Mouse (Mus musculus): ENCODE data around the gene Ccdc127. TPM values are rescaled to one million over a fixed set of nuclear protein-coding genes. Genes with fewer than 3 reads are reported as not detected.

The Ccdc127 gene
- 0.97 and 1.2 TPM in 2 replicates for polyA plus RNA-seq (2012; rRNA removed)

DNA sequence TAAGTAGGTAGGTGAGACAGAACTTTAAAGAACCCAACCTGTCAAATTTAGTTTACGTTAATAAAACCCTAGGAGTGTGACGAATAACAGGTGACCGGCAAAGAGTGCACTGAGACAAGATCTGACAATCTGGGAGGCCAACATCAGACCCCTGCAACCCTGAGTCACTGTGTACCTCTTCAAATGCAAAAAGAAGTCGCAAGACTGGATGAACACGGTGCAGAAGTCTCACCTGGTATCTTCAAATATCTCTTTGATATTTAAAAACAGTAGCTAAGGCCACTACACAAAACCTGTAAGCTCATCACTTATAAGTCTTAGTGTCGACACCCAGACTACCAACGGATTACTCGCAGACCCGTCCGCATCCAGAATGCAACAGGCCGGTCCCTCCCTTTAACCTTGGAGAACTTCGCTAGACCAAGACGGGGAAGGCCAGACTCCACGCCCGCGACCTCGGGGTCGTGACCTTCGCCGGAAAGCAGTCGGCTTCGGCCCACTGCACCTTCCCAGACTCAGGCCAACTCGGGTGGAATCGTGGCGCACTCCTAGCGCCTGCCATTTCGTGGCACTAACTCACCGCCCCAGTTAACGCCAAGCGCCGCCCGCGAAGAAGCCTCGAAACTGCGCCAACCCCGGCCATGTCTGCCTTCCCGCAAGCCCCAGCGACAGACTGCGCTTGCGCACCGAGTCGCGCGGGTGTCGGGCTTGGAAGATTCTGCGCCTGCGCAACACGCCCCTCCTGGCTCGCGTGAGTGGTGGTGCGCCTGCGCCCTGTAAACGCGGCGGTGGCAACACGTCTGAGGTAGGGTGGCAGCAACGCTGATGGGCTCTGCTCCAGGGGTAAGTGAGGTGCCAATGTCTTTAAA lies at the start of gene Ccdc127, which contains the start of gene Sdha:
Ccdc127 (plus strand) TSS at position 744 of the 869 bp plus-strand sequence.
Sdha (minus strand) TSS at position 715 of the 869 bp plus-strand sequence.
- WGBS, result 2% methylated on average over 57 of the region's 57 CpGs
- peak; percentile 93 to 94 for DNase-seq (ENCODE audit: low read depth in 1 of 2, low spot score in 2 of 2)
- Histone ChIP-seq H3K36me3 (ENCODE audit: control insufficient read depth, insufficient read depth, low read length) (no peaks in the 10 kb centered on the region), H3K4me1 (ENCODE audit: control insufficient read depth, insufficient read depth, insufficient read length) (peaks cover 2% of the 10 kb centered on the region; the same call in 1 of the 2 replicates), H3K27me3 (ENCODE audit: control insufficient read depth, insufficient read depth, low read length) (no peaks in the 10 kb centered on the region), H3K27ac (ENCODE audit: insufficient read depth, low read length) (peak within 1 kb of the TSS; percentile 78), H3K4me3 (ENCODE audit: extremely low read depth, insufficient read depth, insufficient read length) (peak within 1 kb of the TSS; percentile 78)
- TF ChIP-seq POLR2A (IDR thresholded peaks at IDR 0.05; ENCODE audit: low read depth, low read length), result peak; percentile 78
- TF ChIP-seq CTCF (IDR thresholded peaks at IDR 0.05; ENCODE audit: extremely low read depth, insufficient read depth, insufficient read length, insufficient replicate concordance), result no peak

DNA sequence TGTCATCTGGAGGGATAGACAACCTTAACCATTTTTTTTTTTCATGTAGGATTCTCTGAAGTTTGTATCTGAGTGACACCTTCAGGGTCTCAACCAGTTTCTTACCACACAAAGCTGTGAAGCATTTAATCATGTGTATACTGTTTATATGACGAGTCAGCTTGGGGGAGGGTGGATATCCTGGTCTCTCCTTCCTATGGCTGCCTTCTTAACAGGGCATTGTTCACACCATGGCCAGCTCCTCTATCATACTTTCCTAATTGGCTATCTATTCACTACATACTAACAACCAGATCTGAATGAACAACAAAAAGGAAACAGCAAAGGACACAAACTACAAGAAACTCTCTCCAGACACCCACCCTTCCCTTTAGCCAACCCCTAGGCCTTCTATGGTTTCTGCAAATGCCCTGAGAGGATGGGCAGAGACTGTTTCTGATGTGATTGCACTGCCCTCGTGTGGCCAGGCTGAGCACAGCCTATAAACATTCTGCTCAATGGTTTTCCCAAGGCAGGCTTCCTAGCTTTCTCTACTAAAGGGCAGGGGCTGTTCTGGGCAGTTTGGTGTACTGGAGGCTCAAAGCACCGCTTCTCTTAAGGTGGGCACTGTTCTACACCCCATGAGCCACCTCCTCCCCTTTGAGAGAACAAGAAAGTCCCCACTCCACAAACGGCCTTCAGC lies 49.0 kb upstream of the Ccdc127 start:
- no peak for TF ChIP-seq POLR2A (IDR thresholded peaks at IDR 0.05; ENCODE audit: low read depth, low read length)
- TF ChIP-seq CTCF (IDR thresholded peaks at IDR 0.05; ENCODE audit: extremely low read depth, insufficient read depth, insufficient read length, insufficient replicate concordance), result peak; percentile 86; the same call in 1 of the 2 replicates
- H3K36me3 ChIP-seq (ENCODE audit: control insufficient read depth, insufficient read depth, low read length), result peaks cover 14% of the 10 kb centered on the region
- no peaks in the 10 kb centered on the region for H3K27me3 ChIP-seq (ENCODE audit: control insufficient read depth, insufficient read depth, low read length)
- DNase-seq (ENCODE audit: low read depth in 1 of 2, low spot score in 2 of 2), result peak in 1 of 2 experiments; percentile 41
- no peaks in the 10 kb centered on the region for H3K4me1 ChIP-seq (ENCODE audit: control insufficient read depth, insufficient read depth, insufficient read length)
- no peak overlapping the region for H3K4me3 ChIP-seq (ENCODE audit: extremely low read depth, insufficient read depth, insufficient read length)
- no peak overlapping the region for H3K27ac ChIP-seq (ENCODE audit: insufficient read depth, low read length)
- WGBS, result 43% methylated on average over 4 of the region's 4 CpGs

DNA sequence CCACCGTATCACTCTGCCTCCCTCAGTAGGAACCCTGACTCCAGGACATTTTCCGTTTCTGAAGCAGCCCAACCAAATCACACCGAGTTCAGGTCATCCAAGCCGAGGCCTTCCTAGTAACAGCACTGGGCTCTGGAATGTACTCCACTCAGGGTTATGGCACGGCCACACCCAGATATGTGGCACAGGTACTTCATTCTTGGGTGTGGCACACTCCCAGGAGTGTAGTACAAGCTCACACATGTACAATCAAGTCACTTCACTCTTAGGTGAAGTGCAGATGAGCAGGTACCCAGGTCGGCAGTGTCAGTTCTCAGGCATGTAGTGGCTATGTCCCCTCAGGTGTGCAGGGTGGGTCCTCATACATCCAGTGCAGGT lies 48.5 kb upstream of the Ccdc127 start:
- 85% methylated on average over 6 of the region's 6 CpGs for WGBS
- Histone ChIP-seq H3K27me3 (ENCODE audit: control insufficient read depth, insufficient read depth, low read length) (no peaks in the 10 kb centered on the region), H3K4me1 (ENCODE audit: control insufficient read depth, insufficient read depth, insufficient read length) (no peaks in the 10 kb centered on the region), H3K4me3 (ENCODE audit: extremely low read depth, insufficient read depth, insufficient read length) (no peak overlapping the region), H3K27ac (ENCODE audit: insufficient read depth, low read length) (no peak overlapping the region), H3K36me3 (ENCODE audit: control insufficient read depth, insufficient read depth, low read length) (peaks cover 17% of the 10 kb centered on the region)
- no peak for DNase-seq (ENCODE audit: low read depth in 1 of 2, low spot score in 2 of 2)
- TF ChIP-seq POLR2A (IDR thresholded peaks at IDR 0.05; ENCODE audit: low read depth, low read length) (no peak), CTCF (IDR thresholded peaks at IDR 0.05; ENCODE audit: extremely low read depth, insufficient read depth, insufficient read length, insufficient replicate concordance) (no peak)

- 87% methylated on average over 10 of the region's 10 CpGs for WGBS
- TF ChIP-seq POLR2A (IDR thresholded peaks at IDR 0.05; ENCODE audit: low read depth, low read length) (no peak), CTCF (IDR thresholded peaks at IDR 0.05; ENCODE audit: extremely low read depth, insufficient read depth, insufficient read length, insufficient replicate concordance) (no peak)
- Histone ChIP-seq H3K36me3 (ENCODE audit: control insufficient read depth, insufficient read depth, low read length) (peaks cover 19% of the 10 kb centered on the region), H3K4me3 (ENCODE audit: extremely low read depth, insufficient read depth, insufficient read length) (no peak overlapping the region), H3K27ac (ENCODE audit: insufficient read depth, low read length) (no peak overlapping the region), H3K4me1 (ENCODE audit: control insufficient read depth, insufficient read depth, insufficient read length) (no peaks in the 10 kb centered on the region), H3K27me3 (ENCODE audit: control insufficient read depth, insufficient read depth, low read length) (no peaks in the 10 kb centered on the region)
- no peak for DNase-seq (ENCODE audit: low read depth in 1 of 2, low spot score in 2 of 2)
Measured at GRCm38 (mm10) chr13:74302050-74303037, 47.8 kb upstream of the Ccdc127 start.

- Histone ChIP-seq H3K36me3 (ENCODE audit: control insufficient read depth, insufficient read depth, low read length) (peaks cover 23% of the 10 kb centered on the region), H3K27ac (ENCODE audit: insufficient read depth, low read length) (no peak overlapping the region), H3K27me3 (ENCODE audit: control insufficient read depth, insufficient read depth, low read length) (no peaks in the 10 kb centered on the region), H3K4me3 (ENCODE audit: extremely low read depth, insufficient read depth, insufficient read length) (no peak overlapping the region), H3K4me1 (ENCODE audit: control insufficient read depth, insufficient read depth, insufficient read length) (no peaks in the 10 kb centered on the region)
- no peak for TF ChIP-seq POLR2A (IDR thresholded peaks at IDR 0.05; ENCODE audit: low read depth, low read length)
- no peak for TF ChIP-seq CTCF (IDR thresholded peaks at IDR 0.05; ENCODE audit: extremely low read depth, insufficient read depth, insufficient read length, insufficient replicate concordance)
- WGBS, result 93% methylated on average over 6 of the region's 6 CpGs
- no peak for DNase-seq (ENCODE audit: low read depth in 1 of 2, low spot score in 2 of 2)
Measured at GRCm38 (mm10) chr13:74305380-74305779, 44.7 kb upstream of the Ccdc127 start.

- Histone ChIP-seq H3K36me3 (ENCODE audit: control insufficient read depth, insufficient read depth, low read length) (peaks cover 24% of the 10 kb centered on the region), H3K4me3 (ENCODE audit: extremely low read depth, insufficient read depth, insufficient read length) (no peak overlapping the region), H3K27ac (ENCODE audit: insufficient read depth, low read length) (no peak overlapping the region), H3K4me1 (ENCODE audit: control insufficient read depth, insufficient read depth, insufficient read length) (no peaks in the 10 kb centered on the region), H3K27me3 (ENCODE audit: control insufficient read depth, insufficient read depth, low read length) (no peaks in the 10 kb centered on the region)
- no peak for DNase-seq (ENCODE audit: low read depth in 1 of 2, low spot score in 2 of 2)
- TF ChIP-seq CTCF (IDR thresholded peaks at IDR 0.05; ENCODE audit: extremely low read depth, insufficient read depth, insufficient read length, insufficient replicate concordance) (no peak), POLR2A (IDR thresholded peaks at IDR 0.05; ENCODE audit: low read depth, low read length) (no peak)
- 92% methylated on average over 1 of the region's 1 CpGs for WGBS
Measured at GRCm38 (mm10) chr13:74305780-74306179, 44.3 kb upstream of the Ccdc127 start.
